In genomic region chr11:119913935-119914314, GRCm38 (mm10) we compare ENCODE assay signal across 8 mouse cellular contexts. TPM values are rescaled to one million over a fixed set of nuclear protein-coding genes. Genes with fewer than 3 reads are reported as not detected.
DNase-seq lines count a peak whose midpoint lies in the region; ATAC-seq and TF ChIP-seq lines count a peak whose summit lies in the region.

No protein-coding gene starts in this region.

- peak overlapping the region; percentile 93 for H3K4me2 ChIP-seq in kidney, embryonic 14.5 days (replicated peaks; ENCODE audit: low read depth, low read length)
- peak overlapping the region; percentile 82 for H3K4me2 ChIP-seq in hindbrain, postnatal 0 days (ENCODE audit: low read depth, low read length)
- peak overlapping the region; percentile 97 for H3K4me2 ChIP-seq in midbrain, embryonic 15.5 days

- H3K27me3 ChIP-seq in kidney, embryonic 14.5 days (ENCODE audit: control insufficient read depth, insufficient read depth, low read length): no peaks in the 10 kb centered on the region
- H3K27me3 ChIP-seq in hindbrain, postnatal 0 days (ENCODE audit: insufficient read depth, low read length): no peaks in the 10 kb centered on the region
- no peaks in the 10 kb centered on the region for H3K27me3 ChIP-seq in midbrain, embryonic 15.5 days (replicated peaks)

- H3K9ac ChIP-seq in kidney, embryonic 14.5 days (ENCODE audit: low read depth, low read length): peak overlapping the region; percentile 97
- H3K9ac ChIP-seq in hindbrain, postnatal 0 days (replicated peaks; ENCODE audit: low read length): peak overlapping the region; percentile 95
- H3K9ac ChIP-seq in midbrain, embryonic 15.5 days: peak overlapping the region; percentile 89

- no peak for DNase-seq in kidney, postnatal 14 days
- peak; percentile 38 for DNase-seq in hindbrain, postnatal 0 days (ENCODE audit: low spot score)
- DNase-seq in gastrocnemius, postnatal 14 days: no peak
- DNase-seq in frontal cortex, postnatal 10 days (ENCODE audit: low spot score in 2 of 2): no peak
- no peak for DNase-seq in thymus, postnatal 36 days

- no peak; the same call in 1 of the 2 replicates for ATAC-seq in kidney, embryonic 14.5 days (ENCODE audit: low FRiP score, low TSS enrichment)
- peak; percentile 43 for ATAC-seq in hindbrain, postnatal 0 days
- ATAC-seq in midbrain, embryonic 15.5 days (replicated peaks): no peak; the same call in 1 of the 2 replicates

- peak overlapping the region; percentile 98 for H3K4me3 ChIP-seq in kidney, embryonic 14.5 days (ENCODE audit: low read length)
- H3K4me3 ChIP-seq in bone marrow macrophage, adult 2 months (ENCODE audit: insufficient read depth, low read length): peak overlapping the region; percentile 93
- peak overlapping the region; percentile 89 for H3K4me3 ChIP-seq in hindbrain, postnatal 0 days (ENCODE audit: low read length)
- H3K4me3 ChIP-seq in midbrain, embryonic 15.5 days: peak overlapping the region; percentile 89

- WGBS in kidney, embryonic 14.5 days: under 1% methylated on average over 24 of the region's 26 CpGs
- WGBS in hindbrain, postnatal 0 days: under 1% methylated on average over 26 of the region's 26 CpGs
- WGBS in midbrain, embryonic 15.5 days: under 1% methylated on average over 26 of the region's 26 CpGs

- H3K27ac ChIP-seq in kidney, embryonic 14.5 days (ENCODE audit: low read depth, low read length): peak overlapping the region; percentile 73
- peak overlapping the region; percentile 58 for H3K27ac ChIP-seq in bone marrow macrophage, adult 2 months (ENCODE audit: insufficient read depth, low read depth, low read length)
- H3K27ac ChIP-seq in hindbrain, postnatal 0 days: peak overlapping the region; percentile 82
- peak overlapping the region; percentile 81 for H3K27ac ChIP-seq in midbrain, embryonic 15.5 days

- TF ChIP-seq CTCF in bone marrow macrophage, adult 2 months (IDR thresholded peaks at IDR 0.05; ENCODE audit: low read depth, low read length): no peak
- TF ChIP-seq CTCF in hindbrain, postnatal 0 days (IDR thresholded peaks at IDR 0.05; ENCODE audit: low read depth): no peak

- intact Hi-C loops in gastrocnemius, postnatal 14 days (cut with DNase I; ENCODE audit: low total_unique reads): no loop called here

- TF ChIP-seq POLR2A in bone marrow macrophage, adult 2 months (IDR thresholded peaks at IDR 0.05; ENCODE audit: borderline replicate concordance, low read depth, low read length): no peak

- no peaks in the 10 kb centered on the region for H3K9me3 ChIP-seq in kidney, embryonic 14.5 days (ENCODE audit: control insufficient read depth, low read length)
- no peaks in the 10 kb centered on the region for H3K9me3 ChIP-seq in hindbrain, postnatal 0 days (ENCODE audit: low read length)
- no peaks in the 10 kb centered on the region for H3K9me3 ChIP-seq in midbrain, embryonic 15.5 days

- peaks cover 35% of the 10 kb centered on the region for H3K4me1 ChIP-seq in kidney, embryonic 14.5 days (ENCODE audit: control insufficient read depth, insufficient read depth, low read length)
- H3K4me1 ChIP-seq in bone marrow macrophage, adult 2 months (ENCODE audit: control insufficient read depth, insufficient read depth, low read length): peaks cover 28% of the 10 kb centered on the region
- H3K4me1 ChIP-seq in hindbrain, postnatal 0 days (ENCODE audit: insufficient read depth, low read length): peaks cover 15% of the 10 kb centered on the region
- peaks cover 37% of the 10 kb centered on the region for H3K4me1 ChIP-seq in midbrain, embryonic 15.5 days

- peaks cover 31% of the 10 kb centered on the region for H3K36me3 ChIP-seq in kidney, embryonic 14.5 days (ENCODE audit: control insufficient read depth, insufficient read depth, low read length)
- peaks cover 21% of the 10 kb centered on the region for H3K36me3 ChIP-seq in hindbrain, postnatal 0 days (ENCODE audit: insufficient read depth, low read length)
- peaks cover 19% of the 10 kb centered on the region; the same call in 1 of the 2 replicates for H3K36me3 ChIP-seq in midbrain, embryonic 15.5 days (replicated peaks)

RNA-seq across cellular contexts. Expression of gene Chmp6, which starts 0.7 kb away (rescaled TPM):
- 87.1 and 94.0 TPM in 2 replicates for polyA plus RNA-seq in kidney, embryonic 14.5 days (2014; fragmentation: Nextera tagmentation; extraction: Ambion mirVana)
- 34.0 and 34.8 TPM in 2 replicates for polyA plus RNA-seq in bone marrow macrophage, adult 2 months (2012; ENCODE audit: insufficient read depth, insufficient read length, missing spikeins)
- total RNA-seq in hindbrain, postnatal 0 days (2014; rRNA removed): 102 and 117 TPM in 2 replicates
- polyA plus RNA-seq in hindbrain, postnatal 0 days (2015; fragmentation: Nextera tagmentation; extraction: Ambion mirVana): 115 and 118 TPM in 2 replicates
- polyA plus RNA-seq in midbrain, embryonic 15.5 days (2015; fragmentation: Nextera tagmentation; extraction: Ambion mirVana): 113 and 116 TPM in 2 replicates
- 10 to 100 TPM; 22.7 to 25.2 TPM for total RNA-seq in gastrocnemius, postnatal 14 days (2021)

RNA-seq across cellular contexts. Expression of gene Baiap2, which starts 28.6 kb away (rescaled TPM):
- polyA plus RNA-seq in kidney, embryonic 14.5 days (2014; fragmentation: Nextera tagmentation; extraction: Ambion mirVana): 15.7 and 18.2 TPM in 2 replicates
- 38.5 and 41.8 TPM in 2 replicates for polyA plus RNA-seq in bone marrow macrophage, adult 2 months (2012; ENCODE audit: insufficient read depth, insufficient read length, missing spikeins)
- total RNA-seq in hindbrain, postnatal 0 days (2014; rRNA removed): 45.9 and 62.4 TPM in 2 replicates
- 30.8 and 31.5 TPM in 2 replicates for polyA plus RNA-seq in hindbrain, postnatal 0 days (2015; fragmentation: Nextera tagmentation; extraction: Ambion mirVana)
- polyA plus RNA-seq in midbrain, embryonic 15.5 days (2015; fragmentation: Nextera tagmentation; extraction: Ambion mirVana): 15.5 and 16.3 TPM in 2 replicates
- 1 to 10 TPM; 3.4 to 3.9 TPM for total RNA-seq in gastrocnemius, postnatal 14 days (2021)
